Mouse (Mus musculus): Measurements from ENCODE around the gene Tpbgl. TPM values are rescaled to one million over a fixed set of nuclear protein-coding genes. Genes with fewer than 3 reads are reported as not detected.

Gene Tpbgl
- polyA plus RNA-seq (2012; rRNA removed): 0.12 and 0.13 TPM in 2 replicates
- polyA plus RNA-seq (2014; fragmentation: Nextera tagmentation; extraction: Ambion mirVana): 0.14 and 0.24 TPM in 2 replicates

- H3K4me3 ChIP-seq (ENCODE audit: insufficient read depth in 1 of 2, low read depth in 2 of 2, low read length in 2 of 2): peak within 1 kb of the TSS in 1 of 2 experiments; percentile 8; a peak in 2 of 4 replicates
- peak within 1 kb of the TSS; percentile 44 for H3K4me2 ChIP-seq (ENCODE audit: low read depth)
- no peak within 1 kb of the TSS for H3K27ac ChIP-seq
- under 1% methylated on average over 82 of the region's 83 CpGs for WGBS (ENCODE audit: insufficient replicate concordance)
- ATAC-seq (ENCODE audit: insufficient read depth) (no peak), DNase-seq (ENCODE audit: low read depth in 3 of 3, low spot score in 3 of 3) (no peak)
- no peaks in the 10 kb centered on the region for H3K4me1 ChIP-seq (replicated peaks; ENCODE audit: control insufficient read depth in 2 of 2, insufficient read depth in 2 of 2, low read length in 1 of 2)
- no peaks in the 10 kb centered on the region for H3K36me3 ChIP-seq (replicated peaks; ENCODE audit: control insufficient read depth, insufficient read depth, low read depth)
- no peak within 1 kb of the TSS for H3K9ac ChIP-seq (replicated peaks)
- no peak for TF ChIP-seq CTCF (IDR thresholded peaks at IDR 0.05; ENCODE audit: low read depth)
- TF ChIP-seq EP300 (IDR thresholded peaks at IDR 0.05; ENCODE audit: low read depth): no peak
- peaks cover 62% of the 10 kb centered on the region for H3K27me3 ChIP-seq (ENCODE audit: control insufficient read depth, insufficient read depth, low read length)
- no peaks in the 10 kb centered on the region for H3K9me3 ChIP-seq (ENCODE audit: control insufficient read depth, low read length)
Measured at GRCm38 (mm10) chr7:99626376-99627270, at the start of gene Tpbgl. Gene Tpbgl (minus strand): TSS chr7:99627103.

GRCm38 (mm10) chr7:99674890-99675289, 48.0 kb upstream of the Tpbgl start:
- no peak overlapping the region for H3K4me3 ChIP-seq (ENCODE audit: insufficient read depth in 1 of 2, low read depth in 2 of 2, low read length in 2 of 2)
- no peak overlapping the region for H3K4me2 ChIP-seq (ENCODE audit: low read depth)
- no peak for TF ChIP-seq CTCF (IDR thresholded peaks at IDR 0.05; ENCODE audit: low read depth)
- no peak for TF ChIP-seq EP300 (IDR thresholded peaks at IDR 0.05; ENCODE audit: low read depth)
- peaks cover 0 to 8% of the 10 kb centered on the region in 2 experiments; a peak in 2 of 4 replicates for H3K4me1 ChIP-seq (replicated peaks; ENCODE audit: control insufficient read depth in 2 of 2, insufficient read depth in 2 of 2, low read length in 1 of 2)
- no peak overlapping the region for H3K27ac ChIP-seq
- 11% methylated on average over 3 of the region's 3 CpGs for WGBS (ENCODE audit: insufficient replicate concordance)
- DNase-seq (ENCODE audit: low read depth in 3 of 3, low spot score in 3 of 3) (no peak), ATAC-seq (ENCODE audit: insufficient read depth) (no peak)
- H3K9me3 ChIP-seq (ENCODE audit: control insufficient read depth, low read length): no peaks in the 10 kb centered on the region
- no peaks in the 10 kb centered on the region for H3K36me3 ChIP-seq (replicated peaks; ENCODE audit: control insufficient read depth, insufficient read depth, low read depth)
- no peaks in the 10 kb centered on the region for H3K27me3 ChIP-seq (ENCODE audit: control insufficient read depth, insufficient read depth, low read length)
- H3K9ac ChIP-seq (replicated peaks): no peak overlapping the region

DNA sequence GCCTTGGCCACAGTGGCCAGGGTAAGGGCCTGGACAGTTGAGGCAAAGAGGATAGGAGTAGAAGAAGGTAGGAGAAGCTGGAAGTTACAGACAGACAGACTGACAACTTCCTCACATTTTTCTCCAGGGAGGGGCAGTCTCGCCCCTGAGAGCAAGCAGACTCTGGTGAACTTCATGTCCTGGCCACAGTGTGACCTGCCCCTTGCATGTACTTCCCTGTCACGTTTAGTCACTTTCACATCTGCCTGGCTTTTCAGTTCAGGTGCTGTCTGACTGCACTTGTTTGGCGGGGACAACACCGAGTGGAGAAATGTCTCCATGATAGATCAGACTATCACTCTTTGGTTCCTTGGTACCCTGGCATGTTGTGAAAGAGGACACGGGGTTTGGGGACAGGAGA, 47.3 kb upstream of the Tpbgl start:
- Histone ChIP-seq H3K4me1 (replicated peaks; ENCODE audit: control insufficient read depth in 2 of 2, insufficient read depth in 2 of 2, low read length in 1 of 2) (peaks cover 0 to 8% of the 10 kb centered on the region in 2 experiments; a peak in 2 of 4 replicates), H3K9ac (replicated peaks) (no peak overlapping the region), H3K36me3 (replicated peaks; ENCODE audit: control insufficient read depth, insufficient read depth, low read depth) (no peaks in the 10 kb centered on the region), H3K27me3 (ENCODE audit: control insufficient read depth, insufficient read depth, low read length) (no peaks in the 10 kb centered on the region), H3K4me2 (ENCODE audit: low read depth) (no peak overlapping the region), H3K9me3 (ENCODE audit: control insufficient read depth, low read length) (no peaks in the 10 kb centered on the region), H3K4me3 (ENCODE audit: insufficient read depth in 1 of 2, low read depth in 2 of 2, low read length in 2 of 2) (no peak overlapping the region), H3K27ac (no peak overlapping the region)
- no peak for TF ChIP-seq CTCF (IDR thresholded peaks at IDR 0.05; ENCODE audit: low read depth)
- TF ChIP-seq EP300 (IDR thresholded peaks at IDR 0.05; ENCODE audit: low read depth): no peak
- DNase-seq (ENCODE audit: low read depth in 3 of 3, low spot score in 3 of 3) (no peak), ATAC-seq (ENCODE audit: insufficient read depth) (no peak)
- 21% methylated on average over 5 of the region's 5 CpGs for WGBS (ENCODE audit: insufficient replicate concordance)

DNA sequence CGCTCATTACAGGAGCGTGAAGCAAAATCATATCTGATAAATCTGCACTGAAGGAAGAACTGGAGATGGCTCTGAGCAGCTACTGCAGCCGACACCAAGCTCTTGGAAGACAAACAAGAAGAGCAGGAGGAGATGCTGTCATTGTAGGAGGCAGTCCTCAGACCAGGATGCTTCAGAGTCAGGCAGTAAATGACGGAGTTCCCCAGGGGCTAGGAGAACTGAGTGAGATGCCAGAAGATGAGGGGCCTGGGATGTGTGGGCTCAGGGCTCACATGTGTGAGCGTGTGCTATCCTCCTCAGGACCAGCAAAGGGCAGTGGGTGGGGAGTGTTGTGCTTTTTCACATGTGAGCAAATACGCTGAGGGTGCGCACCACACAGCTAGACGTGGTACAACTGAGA, 46.3 kb upstream of the Tpbgl start:
- Histone ChIP-seq H3K4me2 (ENCODE audit: low read depth) (no peak overlapping the region), H3K27ac (no peak overlapping the region), H3K36me3 (replicated peaks; ENCODE audit: control insufficient read depth, insufficient read depth, low read depth) (no peaks in the 10 kb centered on the region), H3K27me3 (ENCODE audit: control insufficient read depth, insufficient read depth, low read length) (no peaks in the 10 kb centered on the region), H3K4me1 (replicated peaks; ENCODE audit: control insufficient read depth in 2 of 2, insufficient read depth in 2 of 2, low read length in 1 of 2) (peaks cover 0 to 8% of the 10 kb centered on the region in 2 experiments; a peak in 2 of 4 replicates), H3K4me3 (ENCODE audit: insufficient read depth in 1 of 2, low read depth in 2 of 2, low read length in 2 of 2) (no peak overlapping the region), H3K9ac (replicated peaks) (no peak overlapping the region), H3K9me3 (ENCODE audit: control insufficient read depth, low read length) (no peaks in the 10 kb centered on the region)
- no peak for TF ChIP-seq CTCF (IDR thresholded peaks at IDR 0.05; ENCODE audit: low read depth)
- no peak for TF ChIP-seq EP300 (IDR thresholded peaks at IDR 0.05; ENCODE audit: low read depth)
- DNase-seq (ENCODE audit: low read depth in 3 of 3, low spot score in 3 of 3): no peak
- ATAC-seq (ENCODE audit: insufficient read depth): no peak
- WGBS (ENCODE audit: insufficient replicate concordance): 65% methylated on average over 8 of the region's 8 CpGs
